Mouse (Mus musculus) limb, embryonic 12.5 days (tissue): ENCODE results near the gene Fancc. TPM values are rescaled to one million over a fixed set of nuclear protein-coding genes. Genes with fewer than 3 reads are reported as not detected.
A peak's percentile ranks its signal among the peaks of the same experiment; 100 is the strongest.

Source experiments
- ATAC-seq: fragments of 200-750 bp; cut with Nextera tagmentation; 2 replicates; pipeline ENCODE4 v1.8.0; 2017; ENCODE audit warnings: low read depth, moderate TSS enrichment; ENCODE audit not compliant: insufficient number of reproducible peaks, insufficient read depth, low FRiP score, low TSS enrichment
- H3K27ac ChIP-seq: fragments of 300-500 bp; sonication (generic); 2 replicates; pipeline ENCODE4 v1.5.1; 2016; ENCODE audit warnings: mild to moderate bottlenecking, moderate library complexity
- H3K27me3 ChIP-seq: fragments of 300-500 bp; sonication (generic); 2 replicates; pipeline ENCODE4 v1.6.1; 2016; ENCODE audit warnings: mild to moderate bottlenecking, moderate library complexity
- H3K36me3 ChIP-seq: fragments of 300-500 bp; sonication (generic); 2 replicates; pipeline ENCODE4 v1.6.1; 2016; ENCODE audit warnings: mild to moderate bottlenecking, moderate library complexity
- H3K4me1 ChIP-seq: fragments of 300-500 bp; sonication (generic); replicated peaks from 2 replicates; pipeline ENCODE4 v1.6.1; 2016
- H3K4me2 ChIP-seq: fragments of 300-500 bp; sonication (generic); 2 replicates; pipeline ENCODE4 v1.6.1; 2016; ENCODE audit warnings: mild to moderate bottlenecking, moderate library complexity
- H3K4me3 ChIP-seq: fragments of 300-500 bp; sonication (generic); replicated peaks from 2 replicates; pipeline ENCODE4 v1.5.1; 2016; ENCODE audit warnings: mild to moderate bottlenecking
- H3K9ac ChIP-seq: fragments of 300-500 bp; sonication (generic); replicated peaks from 2 replicates; pipeline ENCODE4 v1.6.1; 2016; ENCODE audit warnings: mild to moderate bottlenecking, moderate library complexity
- H3K9me3 ChIP-seq: fragments of 300-500 bp; sonication (generic); 2 replicates; pipeline ENCODE4 v1.6.1; 2016; ENCODE audit warnings: mild to moderate bottlenecking, moderate library complexity
- WGBS: fragments of 180-500 bp; shearing (Covaris S2); methylation state at CpG from one replicate; pipeline ENCODE4 v1.1.7; 2016; 5-methylcytosine and 5-hydroxymethylcytosine counted together
- polyA plus RNA-seq: library from polyadenylated mRNA; unstranded; fragments of >200 nt; fragmentation: Nextera tagmentation; extraction: Ambion mirVana; gene quantifications from 2 replicates; pipeline ENCODE4 v1.2.1, GENCODE M21; 2016

The Fancc gene
- polyA plus RNA-seq, 1 experiment from 2014 or later, result 28.5 TPM

DNA sequence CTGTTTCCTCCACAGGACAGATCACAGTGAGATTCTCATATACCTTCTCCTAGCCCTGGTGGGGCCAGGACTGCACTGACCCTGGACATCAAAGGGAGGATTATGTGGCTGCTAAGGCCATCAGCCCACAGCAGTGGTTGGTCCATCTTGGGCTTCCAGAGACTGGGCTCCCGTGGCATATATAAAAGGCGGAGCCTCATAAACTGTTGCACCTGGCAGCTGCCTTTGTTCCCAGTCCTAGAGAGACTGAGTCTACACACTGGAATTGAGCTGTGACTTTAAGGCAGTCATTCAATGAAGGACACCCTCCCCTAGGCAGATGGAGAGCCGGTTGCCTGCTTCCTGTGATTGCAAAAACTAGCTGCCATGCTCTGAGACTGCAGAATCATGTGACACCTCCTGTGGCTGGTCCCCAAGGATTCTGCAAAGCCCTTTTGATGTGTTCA lies 195.3 kb downstream of the Fancc start:
- WGBS, result 13% methylated on average over 3 of the region's 3 CpGs
- ATAC-seq, result peak; percentile 54
- peaks cover 94% of the 10 kb centered on the region for H3K36me3 ChIP-seq
- H3K4me3 ChIP-seq, result no peak overlapping the region
- no peaks in the 10 kb centered on the region for H3K27me3 ChIP-seq
- no peak overlapping the region for H3K9ac ChIP-seq
- H3K27ac ChIP-seq, result peak overlapping the region; percentile 85
- H3K4me2 ChIP-seq, result no peak overlapping the region
- H3K9me3 ChIP-seq, result no peaks in the 10 kb centered on the region
- H3K4me1 ChIP-seq, result peaks cover 67% of the 10 kb centered on the region

DNA sequence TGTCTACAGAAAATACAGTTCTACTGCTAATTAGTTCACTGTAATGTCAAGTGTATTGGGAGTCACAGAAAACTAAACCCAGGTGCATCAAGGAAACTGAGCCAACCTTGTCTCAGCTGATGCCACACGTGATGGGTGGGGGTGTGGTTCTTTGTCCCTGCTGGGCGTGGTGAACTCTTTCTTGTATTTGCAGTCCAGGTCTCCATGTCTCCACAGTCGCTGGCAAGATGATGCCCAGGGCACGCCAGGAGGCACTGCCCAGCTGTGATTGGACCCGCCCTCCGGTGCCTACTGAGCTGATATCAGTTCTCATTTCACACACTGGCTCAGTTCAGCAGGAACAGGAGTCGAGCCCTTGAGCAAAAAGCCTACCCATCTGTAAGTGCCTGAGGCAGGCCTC lies 196.1 kb downstream of the Fancc start:
- Histone ChIP-seq H3K27ac (peak overlapping the region; percentile 85), H3K4me1 (peaks cover 60% of the 10 kb centered on the region), H3K4me2 (no peak overlapping the region), H3K4me3 (no peak overlapping the region), H3K9me3 (no peaks in the 10 kb centered on the region), H3K27me3 (no peaks in the 10 kb centered on the region), H3K36me3 (peaks cover 95% of the 10 kb centered on the region), H3K9ac (no peak overlapping the region)
- whole genome bisulfite sequencing, result 70% methylated on average over 7 of the region's 7 CpGs
- no peak for ATAC-seq

DNA sequence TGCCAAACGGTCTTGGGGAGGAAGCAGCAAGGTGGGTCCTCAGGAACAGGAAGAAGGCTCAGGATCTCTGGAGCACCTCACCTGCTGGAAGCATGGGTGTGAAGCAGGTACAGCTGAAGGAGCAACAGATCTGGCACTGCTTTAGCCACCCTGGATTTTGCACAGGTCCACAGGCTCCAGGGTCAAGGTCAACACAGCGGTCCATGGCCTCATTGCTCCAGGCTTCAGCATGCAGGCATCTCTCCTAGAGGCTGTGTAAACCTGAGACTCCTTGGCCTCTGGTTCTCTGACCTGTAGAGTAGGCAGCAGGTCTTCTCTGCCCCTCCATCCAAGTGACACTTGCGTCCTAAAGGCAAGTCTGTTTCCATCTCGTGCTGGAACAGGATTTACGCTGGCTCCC lies 198.1 kb downstream of the Fancc start:
- ATAC-seq, result no peak
- peaks cover 58% of the 10 kb centered on the region for H3K4me1 ChIP-seq
- 89% methylated on average over 5 of the region's 5 CpGs for WGBS
- no peak overlapping the region for H3K4me2 ChIP-seq
- H3K36me3 ChIP-seq, result peaks cover 93% of the 10 kb centered on the region
- no peaks in the 10 kb centered on the region for H3K9me3 ChIP-seq
- no peak overlapping the region for H3K9ac ChIP-seq
- H3K4me3 ChIP-seq, result no peak overlapping the region
- H3K27ac ChIP-seq, result no peak overlapping the region; the same call in 1 of the 2 replicates
- H3K27me3 ChIP-seq, result no peaks in the 10 kb centered on the region

DNA sequence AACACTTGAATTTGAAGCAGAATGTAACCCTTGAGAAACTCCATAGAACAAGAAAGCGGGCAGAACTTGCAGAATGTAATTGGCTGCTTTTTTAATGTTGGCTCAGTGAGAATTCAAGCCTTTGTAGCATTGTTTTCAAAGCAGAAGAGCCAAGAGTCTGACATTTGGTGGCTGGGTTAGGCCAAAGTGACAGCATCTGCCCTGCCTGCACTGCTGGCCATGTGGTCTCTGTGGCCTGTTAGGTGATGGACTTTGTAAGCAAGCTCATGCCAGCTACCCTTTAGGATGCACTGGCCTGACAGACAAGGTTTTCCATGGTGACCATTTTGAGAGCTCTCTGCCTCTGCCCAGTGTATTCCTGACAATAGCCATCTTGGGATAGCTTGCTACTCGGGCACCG lies 199.1 kb downstream of the Fancc start:
- Histone ChIP-seq H3K9ac (no peak overlapping the region), H3K27me3 (no peaks in the 10 kb centered on the region), H3K27ac (no peak overlapping the region), H3K9me3 (no peaks in the 10 kb centered on the region), H3K4me3 (no peak overlapping the region), H3K36me3 (peaks cover 83% of the 10 kb centered on the region), H3K4me2 (no peak overlapping the region), H3K4me1 (peaks cover 58% of the 10 kb centered on the region)
- no peak for ATAC-seq
- 94% methylated on average over 3 of the region's 3 CpGs for WGBS

DNA sequence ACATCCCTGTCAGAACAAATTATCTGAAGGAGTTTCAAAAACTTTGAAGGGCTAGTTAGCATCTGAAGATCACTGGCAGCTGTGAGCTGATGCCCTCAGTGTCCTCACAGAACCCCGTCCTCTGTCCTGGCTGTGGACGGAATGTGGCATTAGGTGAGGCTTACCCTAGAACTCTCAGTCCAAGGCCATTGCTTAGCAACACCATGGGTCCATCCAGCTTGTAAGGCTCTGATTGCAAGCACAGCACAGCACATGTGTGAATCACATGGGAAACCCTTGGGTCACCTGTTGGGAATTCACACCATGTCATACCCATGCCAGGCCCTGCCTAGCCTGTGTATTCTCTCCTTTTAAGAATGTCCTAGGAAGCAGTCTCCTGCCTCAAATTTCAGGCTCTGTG lies 200.1 kb downstream of the Fancc start:
- 86% methylated on average over 2 of the region's 2 CpGs for whole genome bisulfite sequencing
- no peaks in the 10 kb centered on the region for H3K9me3 ChIP-seq
- no peaks in the 10 kb centered on the region for H3K27me3 ChIP-seq
- H3K4me1 ChIP-seq, result peaks cover 55% of the 10 kb centered on the region
- no peak for ATAC-seq
- no peak overlapping the region for H3K4me3 ChIP-seq
- H3K36me3 ChIP-seq, result peaks cover 79% of the 10 kb centered on the region
- no peak overlapping the region for H3K4me2 ChIP-seq
- H3K9ac ChIP-seq, result no peak overlapping the region
- no peak overlapping the region for H3K27ac ChIP-seq

DNA sequence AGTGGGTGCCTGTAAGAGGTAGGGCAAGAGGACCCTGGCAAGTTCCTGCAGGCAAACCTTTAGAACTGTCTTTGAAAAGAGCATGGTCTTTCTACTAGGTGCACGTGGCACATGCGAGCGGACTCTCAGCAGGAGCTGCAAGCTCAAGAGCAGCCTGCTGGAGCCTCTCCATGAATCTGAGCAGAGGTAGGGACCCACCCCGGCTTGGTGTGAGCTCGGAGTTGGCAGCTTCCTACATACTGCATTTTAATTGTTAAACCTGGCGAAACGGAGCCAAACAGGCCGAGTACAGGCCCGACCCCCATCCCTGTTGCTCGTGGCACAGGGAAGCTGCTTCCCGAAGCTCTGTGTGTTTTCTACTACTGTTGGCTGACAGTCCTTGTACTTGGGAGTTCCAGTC lies 200.8 kb downstream of the Fancc start:
- ATAC-seq, result no peak
- 88% methylated on average over 11 of the region's 11 CpGs for WGBS
- H3K36me3 ChIP-seq, result peaks cover 79% of the 10 kb centered on the region
- 0 out of 2 replicates have a peak overlapping the region, but pooled peaks have one; percentile 1 for H3K27ac ChIP-seq
- H3K4me3 ChIP-seq, result no peak overlapping the region
- H3K27me3 ChIP-seq, result no peaks in the 10 kb centered on the region
- no peak overlapping the region for H3K4me2 ChIP-seq
- H3K4me1 ChIP-seq, result peaks cover 54% of the 10 kb centered on the region
- no peaks in the 10 kb centered on the region for H3K9me3 ChIP-seq
- no peak overlapping the region for H3K9ac ChIP-seq

DNA sequence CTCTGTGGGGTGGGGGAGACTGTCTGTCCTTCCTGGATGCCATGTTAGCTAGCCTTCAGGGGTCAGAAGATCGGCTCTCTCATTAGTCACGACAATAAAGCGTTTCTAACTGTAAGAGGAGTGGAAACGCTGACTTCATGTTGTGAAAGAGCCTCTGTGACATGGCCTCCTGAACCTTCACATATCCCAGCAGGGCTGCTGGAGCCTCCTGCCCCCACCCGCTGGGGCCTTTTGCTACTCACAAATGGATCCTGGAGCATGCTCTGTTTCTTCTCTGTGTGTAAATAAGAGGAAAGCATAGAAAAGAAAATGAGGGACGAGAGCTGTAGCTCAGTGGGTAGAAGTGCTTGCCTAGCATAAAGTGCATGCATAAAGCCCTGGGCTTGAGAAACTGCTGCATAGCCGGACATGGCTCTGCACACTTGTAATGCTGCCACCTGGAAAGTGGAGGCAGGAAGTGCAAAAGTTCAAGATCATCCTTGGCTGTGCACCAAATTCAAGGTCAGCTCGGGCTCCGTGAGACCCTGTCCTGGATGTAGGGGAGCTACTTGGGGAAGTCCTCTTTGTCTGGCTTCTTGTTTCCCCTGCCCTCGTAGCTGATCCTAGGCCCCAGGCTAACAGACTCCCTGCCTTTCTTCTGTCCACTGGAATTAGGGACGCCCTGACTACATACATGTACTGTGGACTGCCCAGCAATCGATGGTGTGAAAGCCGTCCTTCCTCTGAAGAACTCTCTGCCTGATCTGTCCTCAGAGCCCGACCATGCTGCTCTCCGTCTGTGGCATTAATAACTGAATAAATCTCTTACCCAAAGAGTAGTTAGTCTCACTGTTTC lies 202.5 kb downstream of the Fancc start:
- 45% methylated on average over 15 of the region's 15 CpGs for WGBS
- Histone ChIP-seq H3K4me2 (0 out of 2 replicates have a peak overlapping the region, but pooled peaks have one; percentile 2), H3K4me3 (no peak overlapping the region), H3K4me1 (peaks cover 55% of the 10 kb centered on the region), H3K27me3 (no peaks in the 10 kb centered on the region), H3K27ac (peak overlapping the region; percentile 80), H3K36me3 (peaks cover 79% of the 10 kb centered on the region), H3K9ac (0 out of 2 replicates have a peak overlapping the region, but pooled peaks have one; percentile 8), H3K9me3 (no peaks in the 10 kb centered on the region)
- no peak for ATAC-seq

DNA sequence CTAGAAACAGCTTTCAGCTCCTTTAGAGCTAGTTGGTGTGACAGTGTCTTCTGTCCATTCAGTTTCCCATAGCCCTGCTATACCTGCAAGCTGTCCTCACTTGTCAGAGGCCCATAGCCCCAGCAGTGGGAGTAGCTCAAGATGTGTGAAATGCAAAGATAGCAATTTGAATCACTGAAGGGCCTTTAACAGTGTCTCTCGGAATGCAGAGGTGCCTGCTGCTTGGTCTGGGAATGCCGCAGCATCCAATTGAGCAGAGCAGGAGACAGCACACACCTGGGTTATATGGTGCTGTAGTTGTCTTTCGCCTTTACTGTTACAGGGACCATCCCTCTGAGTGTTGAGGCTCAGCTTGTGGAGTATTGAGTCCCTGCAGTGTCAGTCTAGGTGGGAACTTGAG lies 203.4 kb downstream of the Fancc start:
- peak overlapping the region; percentile 80 for H3K27ac ChIP-seq
- H3K4me1 ChIP-seq, result peaks cover 64% of the 10 kb centered on the region

DNA sequence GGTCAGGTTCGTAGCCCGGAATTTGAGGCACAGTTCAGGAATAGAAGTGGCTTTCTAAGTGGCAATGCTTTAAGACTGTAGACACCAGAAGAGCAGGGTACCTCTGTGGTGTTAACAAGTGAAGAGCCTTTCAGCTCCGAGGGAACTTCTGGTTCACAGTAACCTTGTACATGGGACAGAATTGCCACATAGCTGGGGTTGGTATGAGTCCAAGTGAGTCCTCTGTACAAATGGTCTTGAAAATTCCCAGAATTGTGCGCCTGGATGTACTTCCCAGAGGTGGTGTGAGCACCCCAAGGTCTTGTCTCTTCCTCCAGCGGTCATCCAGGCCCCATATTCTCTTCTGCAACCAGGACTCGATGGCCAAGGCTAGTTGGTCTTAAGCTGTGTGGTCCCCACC lies 206.1 kb downstream of the Fancc start:
- H3K27ac ChIP-seq, result no peak overlapping the region
- H3K4me2 ChIP-seq, result no peak overlapping the region
- peaks cover 91% of the 10 kb centered on the region for H3K4me1 ChIP-seq
- H3K9me3 ChIP-seq, result no peaks in the 10 kb centered on the region
- H3K9ac ChIP-seq, result no peak overlapping the region
- ATAC-seq, result no peak
- 96% methylated on average over 6 of the region's 6 CpGs for whole genome bisulfite sequencing
- H3K36me3 ChIP-seq, result peaks cover 77% of the 10 kb centered on the region
- no peak overlapping the region for H3K4me3 ChIP-seq
- H3K27me3 ChIP-seq, result no peaks in the 10 kb centered on the region

More for the DNA sequence above, 203.4 kb downstream of the Fancc start:
- H3K4me3 ChIP-seq, result no peak overlapping the region
- H3K27me3 ChIP-seq, result no peaks in the 10 kb centered on the region
- 0 out of 2 replicates have a peak overlapping the region, but pooled peaks have one; percentile 12 for H3K9ac ChIP-seq
- peaks cover 77% of the 10 kb centered on the region for H3K36me3 ChIP-seq
- no peaks in the 10 kb centered on the region for H3K9me3 ChIP-seq
- ATAC-seq, result no peak
- 51% methylated on average over 3 of the region's 3 CpGs for WGBS
- 0 out of 2 replicates have a peak overlapping the region, but pooled peaks have one; percentile 2 for H3K4me2 ChIP-seq

DNA sequence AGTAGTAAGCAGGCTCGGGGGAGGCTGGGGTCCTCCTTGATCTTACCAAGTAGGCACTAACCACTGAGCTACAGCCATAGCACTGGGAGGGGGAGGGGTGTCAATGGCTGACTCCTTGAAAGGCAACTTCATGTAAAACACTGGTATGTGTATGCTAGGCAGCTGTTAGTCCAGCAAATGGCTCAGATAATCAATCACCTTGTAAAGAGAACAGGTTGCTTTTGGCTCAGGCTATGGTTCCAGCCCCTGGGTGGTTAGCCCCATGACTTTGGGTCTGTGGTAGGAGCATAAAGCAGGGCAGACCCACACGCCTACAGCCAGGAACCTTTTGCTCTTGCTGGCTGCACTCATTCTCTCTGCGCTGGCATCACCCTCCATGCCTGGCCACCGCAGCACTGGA lies 207.0 kb downstream of the Fancc start:
- no peaks in the 10 kb centered on the region for H3K27me3 ChIP-seq
- peaks cover 76% of the 10 kb centered on the region for H3K36me3 ChIP-seq
- peak overlapping the region; percentile 50 for H3K27ac ChIP-seq
- no peak overlapping the region for H3K4me2 ChIP-seq
- no peak overlapping the region for H3K4me3 ChIP-seq
- H3K4me1 ChIP-seq, result peaks cover 89% of the 10 kb centered on the region
- WGBS, result 73% methylated on average over 4 of the region's 4 CpGs
- ATAC-seq, result no peak
- no peak overlapping the region for H3K9ac ChIP-seq
- no peaks in the 10 kb centered on the region for H3K9me3 ChIP-seq

DNA sequence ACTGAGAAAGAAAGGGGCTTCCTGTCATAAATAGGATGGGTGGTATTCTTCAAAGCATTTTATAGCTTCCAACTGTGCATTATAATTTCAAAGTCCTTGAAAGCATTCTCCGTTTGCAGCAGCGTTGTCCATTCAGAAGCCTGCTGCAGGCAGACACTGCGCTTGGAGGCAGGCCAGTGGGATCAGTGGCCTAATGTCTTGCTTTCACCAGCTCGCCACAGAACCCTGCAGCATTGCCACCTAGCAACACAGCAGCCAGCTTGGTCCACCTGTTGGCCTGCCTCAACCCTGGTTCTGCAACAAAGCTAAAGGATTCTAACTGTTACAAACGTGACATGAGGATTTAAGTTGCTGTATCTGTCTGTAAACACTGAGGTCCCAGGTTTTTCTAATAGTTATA lies 207.4 kb downstream of the Fancc start:
- Histone ChIP-seq H3K4me2 (no peak overlapping the region), H3K27me3 (no peaks in the 10 kb centered on the region), H3K4me3 (no peak overlapping the region), H3K4me1 (peaks cover 87% of the 10 kb centered on the region), H3K9me3 (no peaks in the 10 kb centered on the region), H3K9ac (no peak overlapping the region), H3K36me3 (peaks cover 76% of the 10 kb centered on the region), H3K27ac (peak overlapping the region; percentile 50; the same call in 1 of the 2 replicates)
- 22% methylated on average over 5 of the region's 5 CpGs for WGBS
- ATAC-seq, result no peak
